Mouse (Mus musculus) hindlimb bud, embryonic 11.5 days (tissue): ENCODE measurements around the gene Olfr1272.
"Not testable (repeated sequence)": the region's sequence is repeated elsewhere in the genome, so short reads cannot be mapped to it uniquely, and the experiment has no call there.

Experiments
- DNase-seq: peaks from one replicate; pipeline ENCODE4 v3.0.0-alpha.2; 2012; ENCODE audit warnings: low read depth, low spot score; ENCODE audit errors: extremely low spot score

The Olfr1272 gene

GRCm38 (mm10) chr2:90292741-90293140, at the start of gene Olfr1272:
Gene Olfr1272 (minus strand): TSS chr2:90292841.
- DNase-seq = no peak

- DNase-seq = not testable (repeated sequence)
Observed at GRCm38 (mm10) chr2:90321900-90322299, 29.3 kb upstream of the Olfr1272 start, which contains the start of gene Gm13769. Gene Gm13769 (plus strand): TSS chr2:90322200.

GRCm38 (mm10) chr2:90270932-90271331, 21.7 kb downstream of the Olfr1272 start, which contains the start of gene Olfr1271:
Gene Olfr1271 (minus strand): TSS chr2:90271032.
- no peak for DNase-seq

- DNase-seq = no peak
Observed at GRCm38 (mm10) chr2:90257492-90257891, 35.1 kb downstream of the Olfr1272 start, which contains the start of gene Olfr142. Gene Olfr142 (minus strand): TSS chr2:90257592.
